Mouse (Mus musculus) ES-E14 (cell line): ENCODE measurements around the gene Foxg1. TPM values are rescaled to one million over a fixed set of nuclear protein-coding genes. Genes with fewer than 3 reads are reported as not detected.

Experiments
- DNase-seq: peaks from one replicate; pipeline ENCODE4 v3.0.0-alpha.2; 2013; ENCODE audit warnings: low read depth, low spot score
- H3K27ac ChIP-seq: 2 replicates; pipeline ENCODE4 v1.5.1; 2012; ENCODE audit warnings: low read depth, mild to moderate bottlenecking, low read length, moderate library complexity, mixed read lengths; ENCODE audit not compliant: poor library complexity, insufficient read depth, severe bottlenecking
- H3K36me3 ChIP-seq: 2 replicates; pipeline ENCODE4 v1.6.1; 2012; ENCODE audit warnings: mild to moderate bottlenecking, low read length, moderate library complexity, mixed read lengths; ENCODE audit not compliant: control insufficient read depth, poor library complexity, insufficient read depth, severe bottlenecking
- H3K4me1 ChIP-seq, 2 experiments: fragments of 150-350 bp in 1 of 2; sonication (generic) in 1 of 2; 2 replicates each; pipeline ENCODE4 v1.6.1; 2012; ENCODE audit warnings: low read length in 2 of 2, mild to moderate bottlenecking in 1 of 2, mixed read lengths in 1 of 2; ENCODE audit not compliant: control insufficient read depth in 2 of 2, insufficient read depth in 2 of 2, poor library complexity in 1 of 2
- H3K4me3 ChIP-seq, 2 experiments: fragments of 150-350 bp in 1 of 2; sonication (generic) in 1 of 2; 2 replicates each; pipeline ENCODE4 v1.5.1; 2012; ENCODE audit warnings: low read length in 2 of 2, low read depth in 1 of 2, mild to moderate bottlenecking in 1 of 2, mixed read lengths in 1 of 2; ENCODE audit not compliant: insufficient read depth in 1 of 2, poor library complexity in 1 of 2, severe bottlenecking in 1 of 2
- H3K9ac ChIP-seq: 2 replicates; pipeline ENCODE4 v1.6.1; 2012; ENCODE audit warnings: low read depth, mild to moderate bottlenecking, low read length, mixed read lengths; ENCODE audit not compliant: poor library complexity, insufficient read depth, severe bottlenecking
- H3K9me3 ChIP-seq: fragments of 150-350 bp; sonication (generic); 2 replicates; pipeline ENCODE4 v1.6.1; 2012; ENCODE audit warnings: low read depth, mild to moderate bottlenecking, low read length; ENCODE audit not compliant: control insufficient read depth, insufficient read depth
- CHD2 ChIP-seq: IDR thresholded peaks from 2 replicates; pipeline ENCODE4 v1.6.1; 2014; ENCODE audit warnings: mild to moderate bottlenecking, low read depth, low read length, inconsistent platforms
- HCFC1 ChIP-seq: IDR thresholded peaks from 2 replicates; pipeline ENCODE4 v1.6.1; 2012; ENCODE audit warnings: low read length, inconsistent platforms, borderline replicate concordance; ENCODE audit not compliant: insufficient read depth
- MAFK ChIP-seq: IDR thresholded peaks from 2 replicates; pipeline ENCODE4 v1.6.1; 2014; ENCODE audit warnings: mild to moderate bottlenecking, low read depth, low read length, inconsistent platforms; ENCODE audit not compliant: insufficient read depth
- ZC3H11A ChIP-seq: IDR thresholded peaks from 2 replicates; pipeline ENCODE4 v1.6.1; 2012; ENCODE audit warnings: low read depth, mild to moderate bottlenecking, inconsistent platforms, low read length, borderline replicate concordance
- ZNF384 ChIP-seq: IDR thresholded peaks from 2 replicates; pipeline ENCODE4 v1.6.1; 2012; ENCODE audit warnings: low read depth, low read length, inconsistent platforms
- in situ Hi-C, 2 experiments: fragments of 600-800 bp; cut with MboI; formaldehyde crosslinking; loops; one replicate each; pipeline ENCODE4 v1.15.1; 2025; ENCODE audit warnings: low sequenced_read_pairs in 2 of 2, inconsistent platforms in 1 of 2; ENCODE audit not compliant: unreplicated experiment in 2 of 2
- total RNA-seq: library from RNA; depleted of rRNA; stranded (reverse); fragments of 300-350 nt; gene quantifications from 2 replicates; pipeline ENCODE4 v1.2.3, GENCODE M21; 2012

The Foxg1 gene
- total RNA-seq, 1 experiment: 0.36 TPM

GRCm38 (mm10) chr12:49394836-49395235 is 12.4 kb downstream of the Foxg1 start:
- H3K4me1 ChIP-seq: no peaks in the 10 kb centered on the region
- no peak overlapping the region for H3K27ac ChIP-seq
- no peak overlapping the region for H3K4me3 ChIP-seq
- in situ Hi-C loops: no loop called here
- H3K9me3 ChIP-seq: no peaks in the 10 kb centered on the region
- no peak for DNase-seq
- no peak overlapping the region for H3K9ac ChIP-seq
- no peak for TF ChIP-seq CHD2
- no peak for TF ChIP-seq MAFK
- TF ChIP-seq ZNF384: no peak
- TF ChIP-seq HCFC1: no peak
- no peak for TF ChIP-seq ZC3H11A
- H3K36me3 ChIP-seq: no peaks in the 10 kb centered on the region

DNA sequence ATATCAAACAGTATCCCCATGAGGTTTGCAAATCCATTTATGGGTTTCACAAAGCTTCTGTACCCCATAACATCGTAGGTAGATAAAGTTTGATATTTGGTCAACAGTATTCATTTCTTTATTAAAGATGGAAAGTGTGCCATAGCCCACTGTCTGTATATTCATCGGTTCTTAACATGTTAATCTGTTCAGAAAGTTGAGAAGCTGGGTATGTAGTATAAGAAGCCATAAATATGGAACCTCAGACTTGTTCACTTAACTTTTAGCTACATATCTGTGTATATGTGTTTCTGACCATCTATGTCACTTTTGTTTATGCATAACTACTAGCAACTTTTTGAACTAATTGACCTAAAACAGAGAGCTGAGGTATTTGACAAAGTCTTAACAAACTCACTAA is 13.5 kb downstream of the Foxg1 start:
- in situ Hi-C loops: no loop called here
- no peaks in the 10 kb centered on the region for H3K9me3 ChIP-seq
- no peak overlapping the region for H3K9ac ChIP-seq
- no peak for DNase-seq
- no peaks in the 10 kb centered on the region for H3K36me3 ChIP-seq
- H3K27ac ChIP-seq: no peak overlapping the region
- H3K4me1 ChIP-seq: no peaks in the 10 kb centered on the region
- no peak overlapping the region for H3K4me3 ChIP-seq
- TF ChIP-seq ZNF384: no peak
- no peak for TF ChIP-seq ZC3H11A
- TF ChIP-seq CHD2: no peak
- TF ChIP-seq MAFK: no peak
- TF ChIP-seq HCFC1: no peak

- no peak overlapping the region for H3K9ac ChIP-seq
- in situ Hi-C loops: no loop called here
- no peaks in the 10 kb centered on the region for H3K36me3 ChIP-seq
- no peak overlapping the region for H3K27ac ChIP-seq
- no peaks in the 10 kb centered on the region for H3K4me1 ChIP-seq
- TF ChIP-seq MAFK (no peak), CHD2 (no peak), ZC3H11A (no peak), HCFC1 (no peak), ZNF384 (no peak)
- H3K4me3 ChIP-seq: no peak overlapping the region
- H3K9me3 ChIP-seq: no peaks in the 10 kb centered on the region
- DNase-seq: no peak
Observed at GRCm38 (mm10) chr12:49396776-49397175, 14.3 kb downstream of the Foxg1 start.

DNA sequence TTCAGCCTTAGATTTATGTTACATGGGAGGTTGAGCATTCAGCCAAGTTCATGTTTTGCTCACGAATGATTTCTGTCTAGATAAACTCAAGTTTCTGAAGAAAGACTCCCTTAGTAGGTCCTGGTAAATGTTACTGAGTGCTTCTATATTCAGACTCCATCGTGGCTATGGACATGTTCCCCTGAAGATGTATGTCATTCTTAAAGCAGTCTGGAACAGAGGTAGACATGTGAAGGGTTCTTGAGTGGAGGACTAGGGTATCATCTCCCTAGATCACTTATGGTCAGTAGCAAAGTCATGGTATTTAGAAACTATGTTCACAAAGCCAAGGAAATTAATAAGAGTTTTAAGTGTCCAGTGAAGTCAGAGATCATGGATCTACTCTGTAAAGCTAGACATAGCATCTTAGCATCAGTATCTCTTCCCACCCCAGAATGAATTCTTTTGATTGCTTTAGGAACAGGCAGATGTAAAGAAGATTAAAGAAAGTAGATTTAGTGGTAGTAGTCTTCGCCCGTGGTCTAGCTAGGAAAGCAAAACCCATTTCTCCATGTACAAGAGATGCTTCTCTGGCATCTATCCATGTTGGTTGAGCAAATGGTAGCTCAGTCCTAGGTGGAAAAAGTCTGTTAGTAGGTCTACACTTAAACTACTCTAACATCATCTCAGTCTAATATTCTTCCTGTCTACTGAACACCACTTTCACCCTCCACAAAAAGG is 15.1 kb downstream of the Foxg1 start:
- Histone ChIP-seq H3K9ac (no peak overlapping the region), H3K4me3 (no peak overlapping the region), H3K9me3 (no peaks in the 10 kb centered on the region), H3K27ac (no peak overlapping the region), H3K4me1 (no peaks in the 10 kb centered on the region), H3K36me3 (no peaks in the 10 kb centered on the region)
- in situ Hi-C loops: no loop called here
- DNase-seq: no peak
- TF ChIP-seq CHD2 (no peak), ZC3H11A (no peak), ZNF384 (no peak), MAFK (no peak), HCFC1 (no peak)
